Mouse (Mus musculus) v-Abl transformed pro-B cells (cell line): ENCODE data around the gene Lgr5.

ENCODE experiments used
- in situ Hi-C, 2 experiments: fragments of 400-800 bp; cut with MboI; formaldehyde crosslinking; loops; one replicate each; pipeline ENCODE4 v1.15.1; 2025; ENCODE audit not compliant: unreplicated experiment in 2 of 2

Gene Lgr5

GRCm38 (mm10) chr10:115571734-115572440 lies 15.7 kb downstream of the Lgr5 start:
- in situ Hi-C loops: no loop called here

- in situ Hi-C loops: no loop called here
Measured at GRCm38 (mm10) chr10:115571317-115571716, 16.3 kb downstream of the Lgr5 start.

GRCm38 (mm10) chr10:115570577-115570976 lies 17.0 kb downstream of the Lgr5 start:
- in situ Hi-C loops: no loop called here

- in situ Hi-C loops: no loop called here
Measured at GRCm38 (mm10) chr10:115569712-115570491, 17.7 kb downstream of the Lgr5 start, which contains the start of gene A930009A15Rik. TSS of gene A930009A15Rik (plus strand) at chr10:115569986.

- in situ Hi-C loops: no loop called here
Measured at GRCm38 (mm10) chr10:115563961-115564360, 23.6 kb downstream of the Lgr5 start.

GRCm38 (mm10) chr10:115562911-115563686 lies 24.5 kb downstream of the Lgr5 start:
- in situ Hi-C loops: no loop called here

- in situ Hi-C loops: no loop called here
Measured at GRCm38 (mm10) chr10:115561136-115561880, 26.3 kb downstream of the Lgr5 start.

- in situ Hi-C loops: no loop called here
Measured at GRCm38 (mm10) chr10:115556738-115557242, 30.8 kb downstream of the Lgr5 start.

GRCm38 (mm10) chr10:115555191-115555765 lies 32.3 kb downstream of the Lgr5 start:
- in situ Hi-C loops: no loop called here

- in situ Hi-C loops: no loop called here
Measured at GRCm38 (mm10) chr10:115553352-115554113, 34.0 kb downstream of the Lgr5 start.

- in situ Hi-C loops: no loop called here
Measured at GRCm38 (mm10) chr10:115551069-115551468, 36.5 kb downstream of the Lgr5 start.

- in situ Hi-C loops: no loop called here
Measured at GRCm38 (mm10) chr10:115550253-115550652, 37.3 kb downstream of the Lgr5 start.

GRCm38 (mm10) chr10:115542917-115543316 lies 44.7 kb downstream of the Lgr5 start:
- in situ Hi-C loops: no loop called here

- in situ Hi-C loops: no loop called here
Measured at GRCm38 (mm10) chr10:115530746-115531145, 56.8 kb downstream of the Lgr5 start.

GRCm38 (mm10) chr10:115529768-115530167 lies 57.8 kb downstream of the Lgr5 start:
- in situ Hi-C loops: no loop called here

GRCm38 (mm10) chr10:115528892-115529291 lies 58.7 kb downstream of the Lgr5 start:
- in situ Hi-C loops: no loop called here

- in situ Hi-C loops: no loop called here
Measured at GRCm38 (mm10) chr10:115521081-115521451, 66.5 kb downstream of the Lgr5 start.

GRCm38 (mm10) chr10:115520200-115521080 lies 67.1 kb downstream of the Lgr5 start:
- in situ Hi-C loops: no loop called here
